Mouse (Mus musculus) ES-Bruce4 (cell line): ENCODE data around the gene Rag1.

Experiments
- CTCF ChIP-seq: IDR thresholded peaks from one replicate; pipeline ENCODE4 v1.8.1; 2011; ENCODE audit warnings: low read depth, low read length
- EP300 ChIP-seq: IDR thresholded peaks from 2 replicates; pipeline ENCODE4 v1.6.1; 2011; ENCODE audit warnings: low read depth, low read length; ENCODE audit not compliant: insufficient read depth
- POLR2A ChIP-seq: IDR thresholded peaks from one replicate; pipeline ENCODE4 v1.8.1; 2011; ENCODE audit warnings: low read length; ENCODE audit not compliant: insufficient read depth

GRCm38 (mm10) chr2:101652204-101652920 lies 3.1 kb upstream of the Rag1 start:
- TF ChIP-seq CTCF: no peak
- no peak for TF ChIP-seq POLR2A
- TF ChIP-seq EP300: no peak
